Mouse (Mus musculus): ENCODE data around the gene Prkcd. TPM values are rescaled to one million over a fixed set of nuclear protein-coding genes. Genes with fewer than 3 reads are reported as not detected.

Gene Prkcd
- polyA plus RNA-seq, 1 experiment, result 0.41 TPM

DNA sequence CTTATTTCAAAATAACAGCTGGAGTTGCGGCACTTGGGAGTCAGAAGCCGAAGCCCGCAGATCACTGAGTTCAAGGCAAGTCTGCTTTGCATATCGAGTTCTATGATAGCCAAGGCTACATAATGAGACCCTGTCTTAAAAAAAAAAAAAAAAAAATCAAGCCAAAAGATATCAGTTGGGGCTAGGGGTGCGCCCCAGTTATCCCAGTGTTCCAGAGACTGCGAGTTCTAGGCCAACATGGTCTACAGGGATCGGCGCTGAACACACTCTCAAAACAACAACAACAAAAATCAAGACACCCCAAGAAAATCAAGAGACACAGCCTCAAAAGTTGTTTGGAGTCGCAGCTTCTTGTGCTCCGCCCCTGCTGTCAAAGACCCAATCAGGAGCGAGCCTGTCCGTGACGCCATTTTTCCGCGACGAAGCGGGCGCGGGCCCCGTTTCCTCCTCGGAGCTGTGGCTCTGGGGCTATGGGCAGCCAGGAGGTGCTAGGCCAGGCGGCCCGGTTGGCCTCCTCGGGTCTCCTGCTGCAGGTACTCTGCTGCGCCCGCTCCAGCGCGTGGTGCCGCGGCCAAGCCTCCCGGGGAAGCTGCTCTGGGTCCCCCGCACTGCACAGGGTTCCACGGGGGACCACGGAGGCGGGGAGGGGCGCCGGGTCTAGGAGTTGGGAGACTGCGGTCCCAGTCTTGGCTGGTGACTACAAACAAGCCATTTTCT, 28.1 kb upstream of the Prkcd start, which contains the start of gene Rft1:
Gene Rft1 (plus strand): TSS at position 418 of the 717 bp plus-strand sequence.
- peaks cover 6% of the 10 kb centered on the region for H3K36me3 ChIP-seq (ENCODE audit: control insufficient read depth)

DNA sequence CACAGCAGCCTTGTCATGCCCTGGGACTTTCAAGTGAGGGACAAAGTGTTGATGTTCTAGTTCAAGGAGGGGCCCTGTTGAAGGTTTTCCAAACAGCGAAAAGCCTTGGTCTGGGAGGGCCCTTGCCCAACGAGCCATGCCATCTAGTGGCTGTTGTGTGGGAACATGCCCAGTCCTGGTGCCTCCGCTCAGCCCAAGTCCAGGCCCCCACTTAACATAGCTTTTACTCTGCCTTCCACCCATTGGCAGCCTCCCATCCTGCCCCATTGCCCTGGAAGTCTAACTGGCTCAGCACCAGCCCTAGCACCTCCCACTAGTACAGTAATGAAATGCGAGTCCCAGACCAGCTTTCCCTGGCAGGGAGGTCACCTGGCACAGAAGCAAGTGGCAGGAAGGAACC, 25.0 kb upstream of the Prkcd start:
- TF ChIP-seq GATA1 (IDR thresholded peaks at IDR 0.05; ENCODE audit: low read length) (no peak), TAL1 (IDR thresholded peaks at IDR 0.05; ENCODE audit: low read length) (no peak)
- H3K36me3 ChIP-seq (ENCODE audit: control insufficient read depth), result no peaks in the 10 kb centered on the region
- H3K4me3 ChIP-seq (replicated peaks), result no peak overlapping the region
- no peaks in the 10 kb centered on the region for H3K9me3 ChIP-seq (ENCODE audit: control insufficient read depth, low read length)
- H3K27me3 ChIP-seq (ENCODE audit: control insufficient read depth), result no peaks in the 10 kb centered on the region
- peaks cover 20% of the 10 kb centered on the region for H3K4me1 ChIP-seq (ENCODE audit: control insufficient read depth)

More for the DNA sequence above, 28.1 kb upstream of the Prkcd start, which contains the start of gene Rft1:
- H3K4me1 ChIP-seq (ENCODE audit: control insufficient read depth), result peaks cover 20% of the 10 kb centered on the region
- no peaks in the 10 kb centered on the region for H3K27me3 ChIP-seq (ENCODE audit: control insufficient read depth)
- no peak for TF ChIP-seq TAL1 (IDR thresholded peaks at IDR 0.05; ENCODE audit: low read length)
- no peak for TF ChIP-seq GATA1 (IDR thresholded peaks at IDR 0.05; ENCODE audit: low read length)
- peak within 1 kb of the TSS; percentile 85 for H3K4me3 ChIP-seq (replicated peaks)
- H3K9me3 ChIP-seq (ENCODE audit: control insufficient read depth, low read length), result no peaks in the 10 kb centered on the region

DNA sequence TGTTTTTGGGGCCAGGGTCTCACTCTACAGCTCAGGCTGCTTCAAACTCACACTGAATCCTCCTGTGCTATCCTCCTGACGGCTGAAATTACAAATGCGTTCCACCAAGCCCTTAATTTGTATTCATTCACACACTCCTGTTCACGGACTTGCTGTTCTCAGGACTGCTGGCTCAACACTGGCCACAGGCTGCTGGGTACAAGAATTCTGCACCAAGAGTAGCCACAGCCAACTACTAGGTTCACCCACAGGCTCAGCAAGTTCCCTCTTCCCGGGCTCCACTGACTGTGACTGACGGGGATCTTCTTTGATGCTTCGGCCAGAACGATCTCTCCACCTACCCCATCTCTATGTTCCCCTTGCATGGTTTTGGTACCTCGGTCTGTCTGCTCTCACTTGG, 23.7 kb upstream of the Prkcd start:
- no peaks in the 10 kb centered on the region for H3K36me3 ChIP-seq (ENCODE audit: control insufficient read depth)
- H3K9me3 ChIP-seq (ENCODE audit: control insufficient read depth, low read length), result no peaks in the 10 kb centered on the region
- H3K4me1 ChIP-seq (ENCODE audit: control insufficient read depth), result peaks cover 12% of the 10 kb centered on the region
- no peak overlapping the region for H3K4me3 ChIP-seq (replicated peaks)
- H3K27me3 ChIP-seq (ENCODE audit: control insufficient read depth), result no peaks in the 10 kb centered on the region
- TF ChIP-seq GATA1 (IDR thresholded peaks at IDR 0.05; ENCODE audit: low read length) (no peak), TAL1 (IDR thresholded peaks at IDR 0.05; ENCODE audit: low read length) (no peak)

DNA sequence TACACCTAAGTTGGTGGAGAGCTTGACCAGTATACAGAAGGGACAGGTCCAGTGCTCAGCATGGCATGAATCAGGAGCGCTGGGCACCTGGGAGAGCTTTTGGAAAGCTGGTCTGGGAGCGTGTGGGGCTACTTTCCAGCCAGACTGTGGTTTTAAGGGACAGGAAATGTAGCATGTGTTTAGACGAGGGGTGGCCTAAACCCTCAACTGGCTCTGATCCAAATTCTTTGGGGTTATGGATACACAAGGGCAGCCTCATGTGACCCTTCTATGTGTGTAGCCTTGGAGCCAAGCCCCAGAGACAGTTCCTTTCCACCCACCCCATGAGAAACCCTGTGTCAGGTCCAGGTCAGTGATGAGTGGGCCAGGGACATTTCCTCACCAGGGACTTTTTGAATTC, 22.5 kb upstream of the Prkcd start:
- Histone ChIP-seq H3K4me1 (ENCODE audit: control insufficient read depth) (peaks cover 3% of the 10 kb centered on the region), H3K9me3 (ENCODE audit: control insufficient read depth, low read length) (no peaks in the 10 kb centered on the region), H3K27me3 (ENCODE audit: control insufficient read depth) (no peaks in the 10 kb centered on the region), H3K4me3 (replicated peaks) (no peak overlapping the region), H3K36me3 (ENCODE audit: control insufficient read depth) (no peaks in the 10 kb centered on the region)
- TF ChIP-seq GATA1 (IDR thresholded peaks at IDR 0.05; ENCODE audit: low read length), result no peak
- no peak for TF ChIP-seq TAL1 (IDR thresholded peaks at IDR 0.05; ENCODE audit: low read length)

DNA sequence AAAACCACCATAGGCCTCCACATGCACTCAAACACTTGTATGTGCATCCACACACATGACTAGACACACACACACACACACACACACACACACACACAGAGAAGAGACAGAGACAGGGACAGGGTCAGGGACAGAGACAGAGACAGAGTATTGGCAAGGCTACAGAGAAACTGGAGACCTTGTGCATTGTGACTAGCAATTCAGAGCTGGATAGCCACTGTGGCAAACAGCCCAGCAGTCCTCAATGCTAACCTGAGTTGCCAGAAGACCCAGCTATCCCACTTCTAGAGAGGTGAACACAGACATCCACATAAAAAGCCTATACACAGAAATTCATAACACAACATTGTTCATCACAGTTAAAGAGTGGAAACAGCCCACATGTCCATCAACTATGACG, 20.5 kb upstream of the Prkcd start:
- TF ChIP-seq GATA1 (IDR thresholded peaks at IDR 0.05; ENCODE audit: low read length), result no peak
- TF ChIP-seq TAL1 (IDR thresholded peaks at IDR 0.05; ENCODE audit: low read length), result no peak
- Histone ChIP-seq H3K4me3 (replicated peaks) (no peak overlapping the region), H3K27me3 (ENCODE audit: control insufficient read depth) (no peaks in the 10 kb centered on the region), H3K9me3 (ENCODE audit: control insufficient read depth, low read length) (no peaks in the 10 kb centered on the region), H3K4me1 (ENCODE audit: control insufficient read depth) (no peaks in the 10 kb centered on the region), H3K36me3 (ENCODE audit: control insufficient read depth) (no peaks in the 10 kb centered on the region)

DNA sequence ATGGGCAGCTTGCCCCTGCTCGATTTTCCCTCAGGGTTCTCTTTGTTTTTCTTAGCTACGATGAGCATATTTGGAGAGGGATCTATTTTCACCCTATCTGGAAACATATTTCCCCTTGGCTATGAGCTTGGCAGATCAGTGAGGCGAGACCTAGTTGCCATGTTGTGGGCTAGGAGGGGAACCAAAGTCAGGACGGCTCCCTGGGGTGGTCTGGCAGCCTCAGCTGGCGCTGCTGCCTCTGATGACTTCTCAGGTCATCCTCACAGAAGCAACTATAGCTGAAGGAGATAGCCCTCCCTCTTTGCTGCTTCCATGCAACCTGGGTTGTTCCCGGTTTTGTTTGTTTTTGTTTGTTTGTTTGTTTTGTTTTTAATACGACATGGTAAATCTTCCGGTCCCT, 19.1 kb upstream of the Prkcd start:
- no peaks in the 10 kb centered on the region for H3K27me3 ChIP-seq (ENCODE audit: control insufficient read depth)
- no peaks in the 10 kb centered on the region for H3K36me3 ChIP-seq (ENCODE audit: control insufficient read depth)
- no peaks in the 10 kb centered on the region for H3K4me1 ChIP-seq (ENCODE audit: control insufficient read depth)
- TF ChIP-seq TAL1 (IDR thresholded peaks at IDR 0.05; ENCODE audit: low read length), result no peak
- TF ChIP-seq GATA1 (IDR thresholded peaks at IDR 0.05; ENCODE audit: low read length), result no peak
- H3K4me3 ChIP-seq (replicated peaks), result no peak overlapping the region
- no peaks in the 10 kb centered on the region for H3K9me3 ChIP-seq (ENCODE audit: control insufficient read depth, low read length)

DNA sequence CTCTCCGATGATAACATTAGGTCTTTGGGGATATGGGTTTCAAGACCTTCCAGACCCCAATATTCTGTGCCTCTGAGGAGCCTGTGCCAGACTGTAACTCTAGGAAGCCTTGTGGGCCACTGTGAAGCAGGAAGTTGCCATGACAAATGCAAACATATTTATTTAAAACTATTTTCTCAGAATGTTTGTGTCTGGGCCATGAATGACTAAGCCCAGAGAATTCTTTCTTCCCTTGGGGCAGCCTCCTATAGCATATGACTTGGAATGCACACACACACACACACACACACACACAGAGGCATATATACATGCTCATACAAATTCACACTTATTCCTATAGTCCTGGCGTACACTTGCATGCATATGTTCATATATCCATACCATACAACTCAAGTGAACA, 18.0 kb upstream of the Prkcd start:
- Histone ChIP-seq H3K4me1 (ENCODE audit: control insufficient read depth) (no peaks in the 10 kb centered on the region), H3K9me3 (ENCODE audit: control insufficient read depth, low read length) (no peaks in the 10 kb centered on the region), H3K36me3 (ENCODE audit: control insufficient read depth) (no peaks in the 10 kb centered on the region), H3K27me3 (ENCODE audit: control insufficient read depth) (no peaks in the 10 kb centered on the region), H3K4me3 (replicated peaks) (no peak overlapping the region)
- TF ChIP-seq GATA1 (IDR thresholded peaks at IDR 0.05; ENCODE audit: low read length), result no peak
- TF ChIP-seq TAL1 (IDR thresholded peaks at IDR 0.05; ENCODE audit: low read length), result no peak

DNA sequence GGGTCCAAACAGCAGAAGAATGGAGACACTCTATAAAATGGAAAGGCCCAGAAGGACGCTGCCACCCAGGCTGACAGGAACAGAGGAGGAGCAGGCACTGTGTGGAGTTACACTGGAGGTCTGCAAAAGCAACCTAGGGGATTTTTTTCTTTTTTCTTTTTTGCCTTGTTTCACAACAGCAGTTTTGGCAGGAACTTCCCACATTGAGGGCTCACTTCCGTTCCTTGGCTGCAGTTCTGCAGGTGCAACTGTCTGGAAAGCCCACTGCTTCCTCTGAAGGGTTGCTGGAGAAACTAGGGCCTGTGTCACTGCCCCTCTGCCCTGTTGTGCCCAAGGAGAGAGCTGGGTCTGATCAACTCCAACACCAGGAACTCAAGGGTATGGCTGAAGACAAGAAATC, 15.7 kb upstream of the Prkcd start:
- H3K9me3 ChIP-seq (ENCODE audit: control insufficient read depth, low read length), result no peaks in the 10 kb centered on the region
- no peaks in the 10 kb centered on the region for H3K36me3 ChIP-seq (ENCODE audit: control insufficient read depth)
- TF ChIP-seq TAL1 (IDR thresholded peaks at IDR 0.05; ENCODE audit: low read length), result no peak
- H3K27me3 ChIP-seq (ENCODE audit: control insufficient read depth), result 0 out of 2 replicates have a peak, but pooled peaks cover 2% of the 10 kb centered on the region
- no peaks in the 10 kb centered on the region for H3K4me1 ChIP-seq (ENCODE audit: control insufficient read depth)
- H3K4me3 ChIP-seq (replicated peaks), result no peak overlapping the region

DNA sequence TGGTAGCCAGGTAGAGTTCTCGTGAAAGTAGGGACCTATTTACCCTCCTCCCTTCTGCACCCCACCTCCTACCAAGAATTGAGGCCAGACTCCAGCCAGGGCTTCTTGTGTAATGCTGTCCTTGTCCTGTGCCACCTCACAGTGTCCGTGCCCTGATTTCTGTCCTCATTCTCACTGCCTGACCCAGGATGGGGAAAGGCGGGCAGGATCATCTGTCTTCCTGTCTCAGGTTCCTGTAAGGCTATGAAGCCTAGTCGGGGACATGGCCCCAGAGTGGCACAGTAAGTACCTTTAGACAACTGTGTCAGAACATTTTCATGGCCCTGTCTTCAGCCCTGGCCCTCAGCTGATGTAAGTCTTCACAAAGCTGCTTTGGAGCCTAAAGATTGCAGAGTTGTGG, 12.7 kb upstream of the Prkcd start:
- TF ChIP-seq GATA1 (IDR thresholded peaks at IDR 0.05; ENCODE audit: low read length) (no peak), TAL1 (IDR thresholded peaks at IDR 0.05; ENCODE audit: low read length) (no peak)
- Histone ChIP-seq H3K27me3 (ENCODE audit: control insufficient read depth) (0 out of 2 replicates have a peak, but pooled peaks cover 2% of the 10 kb centered on the region), H3K4me3 (replicated peaks) (no peak overlapping the region), H3K36me3 (ENCODE audit: control insufficient read depth) (no peaks in the 10 kb centered on the region), H3K4me1 (ENCODE audit: control insufficient read depth) (no peaks in the 10 kb centered on the region), H3K9me3 (ENCODE audit: control insufficient read depth, low read length) (no peaks in the 10 kb centered on the region)

DNA sequence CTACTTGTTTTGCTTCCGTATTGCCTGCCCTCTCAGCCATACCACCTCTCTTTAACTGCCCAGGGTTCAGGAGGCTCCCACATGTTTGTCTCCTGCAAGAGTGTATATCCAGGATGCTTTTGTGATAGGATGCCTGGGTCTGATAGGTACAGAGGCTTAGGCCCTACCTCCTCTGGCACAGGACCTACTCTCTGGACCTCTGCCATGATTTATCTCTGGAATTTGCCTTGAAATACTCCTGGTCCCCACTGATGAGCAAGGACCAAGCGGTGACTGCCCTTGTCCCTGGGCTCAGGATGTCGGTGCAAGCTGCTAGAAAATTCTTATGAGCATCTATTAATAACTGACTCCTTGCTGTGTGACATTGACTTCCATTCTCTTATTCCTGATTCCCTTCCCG, 12.0 kb upstream of the Prkcd start:
- Histone ChIP-seq H3K36me3 (ENCODE audit: control insufficient read depth) (no peaks in the 10 kb centered on the region), H3K4me3 (replicated peaks) (no peak overlapping the region), H3K4me1 (ENCODE audit: control insufficient read depth) (no peaks in the 10 kb centered on the region), H3K9me3 (ENCODE audit: control insufficient read depth, low read length) (no peaks in the 10 kb centered on the region), H3K27me3 (ENCODE audit: control insufficient read depth) (0 out of 2 replicates have a peak, but pooled peaks cover 2% of the 10 kb centered on the region)
- TF ChIP-seq TAL1 (IDR thresholded peaks at IDR 0.05; ENCODE audit: low read length) (no peak), GATA1 (IDR thresholded peaks at IDR 0.05; ENCODE audit: low read length) (no peak)

All from erythroblast, embryonic 14.5 days (primary cell).